Mouse (Mus musculus) MEL (cell line): Measurements from ENCODE around the gene Gm20388. TPM values are rescaled to one million over a fixed set of nuclear protein-coding genes. Genes with fewer than 3 reads are reported as not detected.

Experiments used
- DNase-seq: peaks from one replicate; pipeline ENCODE4 v3.0.0; 2011; ENCODE audit warnings: low read depth, low spot score
- H3K27ac ChIP-seq: 2 replicates; pipeline ENCODE4 v1.5.1; 2012; ENCODE audit warnings: low read depth, mild to moderate bottlenecking, control low read depth, low read length, moderate library complexity; ENCODE audit not compliant: control insufficient read depth
- H3K27me3 ChIP-seq, 2 experiments: fragments of 150-350 bp in 1 of 2; sonication (generic) in 1 of 2; 2 replicates each; pipeline ENCODE4 v1.6.1; 2012; ENCODE audit warnings: low read length in 2 of 2, mild to moderate bottlenecking in 2 of 2, improper control_type of control experiment in 1 of 2, moderate library complexity in 1 of 2; ENCODE audit not compliant: insufficient read depth in 2 of 2, control insufficient read depth in 1 of 2
- H3K36me3 ChIP-seq, 2 experiments: 2 replicates each; pipeline ENCODE4 v1.6.1; 2012 to 2014; ENCODE audit warnings: low read length in 2 of 2, improper control_type of control experiment in 1 of 2, inconsistent platforms in 1 of 2, mild to moderate bottlenecking in 1 of 2; ENCODE audit not compliant: insufficient read depth in 2 of 2, control insufficient read depth in 1 of 2
- H3K4me1 ChIP-seq, 2 experiments: fragments of 150-350 bp in 1 of 2; sonication (generic) in 1 of 2; 2 replicates each; pipeline ENCODE4 v1.6.1; 2012; ENCODE audit warnings: low read length in 2 of 2, improper control_type of control experiment in 1 of 2, mild to moderate bottlenecking in 1 of 2; ENCODE audit not compliant: insufficient read depth in 2 of 2, control insufficient read depth in 1 of 2
- H3K4me3 ChIP-seq, 2 experiments: fragments of 150-350 bp in 1 of 2; sonication (generic) in 1 of 2; 2 replicates each; pipeline ENCODE4 v1.5.1; 2012; ENCODE audit warnings: low read depth in 2 of 2, low read length in 2 of 2, mild to moderate bottlenecking in 2 of 2, moderate library complexity in 2 of 2, control low read depth in 1 of 2, improper control_type of control experiment in 1 of 2; ENCODE audit not compliant: control insufficient read depth in 1 of 2, insufficient read depth in 1 of 2
- H3K79me2 ChIP-seq: 2 replicates; pipeline ENCODE4 v1.6.1; 2012; ENCODE audit warnings: mild to moderate bottlenecking, low read length, moderate library complexity; ENCODE audit not compliant: control insufficient read depth, poor library complexity, insufficient read depth
- H3K9ac ChIP-seq: 2 replicates; pipeline ENCODE4 v1.6.1; 2012; ENCODE audit warnings: low read depth, mild to moderate bottlenecking, control low read depth, low read length, moderate library complexity; ENCODE audit not compliant: control insufficient read depth, poor library complexity, severe bottlenecking
- H3K9me3 ChIP-seq: fragments of 150-350 bp; sonication (generic); replicated peaks from 2 replicates; pipeline ENCODE4 v1.6.1; 2012; ENCODE audit warnings: mild to moderate bottlenecking, low read length, improper control_type of control experiment, moderate library complexity; ENCODE audit not compliant: insufficient read depth
- BHLHE40 ChIP-seq: IDR thresholded peaks from 2 replicates; pipeline ENCODE4 v1.6.1; 2012; ENCODE audit warnings: low read depth, mild to moderate bottlenecking, inconsistent platforms, low read length, improper control_type of control experiment, borderline replicate concordance
- CHD1 ChIP-seq: IDR thresholded peaks from 2 replicates; pipeline ENCODE4 v1.6.1; 2012; ENCODE audit warnings: low read depth, mild to moderate bottlenecking, inconsistent platforms, low read length, improper control_type of control experiment
- CHD2 ChIP-seq: IDR thresholded peaks from 2 replicates; pipeline ENCODE4 v1.6.1; 2011; ENCODE audit warnings: low read length, improper control_type of control experiment
- CTCF ChIP-seq, 3 experiments: IDR thresholded peaks in 2 of 3; conservative IDR thresholded peaks in 1 of 3; 2 replicates each; pipeline ENCODE4 v1.5.1; 2011 to 2012; ENCODE audit warnings: low read length in 3 of 3, low read depth in 2 of 3, mild to moderate bottlenecking in 2 of 3, improper control_type of control experiment in 1 of 3, inconsistent platforms in 1 of 3, mixed read lengths in 1 of 3, moderate library complexity in 1 of 3; ENCODE audit not compliant: control insufficient read depth in 1 of 3, insufficient read depth in 1 of 3, poor library complexity in 1 of 3, severe bottlenecking in 1 of 3
- E2F4 ChIP-seq: IDR thresholded peaks from 2 replicates; pipeline ENCODE4 v1.6.1; 2011; ENCODE audit warnings: low read depth, low read length, improper control_type of control experiment, borderline replicate concordance
- ETS1 ChIP-seq: IDR thresholded peaks from 2 replicates; pipeline ENCODE4 v1.6.1; 2012; ENCODE audit warnings: low read depth, mild to moderate bottlenecking, inconsistent platforms, low read length, improper control_type of control experiment, moderate library complexity
- GATA1 ChIP-seq: IDR thresholded peaks from 2 replicates; pipeline ENCODE4 v1.6.1; 2011; ENCODE audit warnings: low read depth, low read length, improper control_type of control experiment
- HCFC1 ChIP-seq: IDR thresholded peaks from 2 replicates; pipeline ENCODE4 v1.6.1; 2012; ENCODE audit warnings: low read depth, mild to moderate bottlenecking, inconsistent platforms, low read length, improper control_type of control experiment, moderate library complexity
- KAT2A ChIP-seq: conservative IDR thresholded peaks from 2 replicates; pipeline ENCODE4 v1.6.1; 2012; ENCODE audit warnings: low read depth, low read length, improper control_type of control experiment, inconsistent platforms
- MAFK ChIP-seq: IDR thresholded peaks from 2 replicates; pipeline ENCODE4 v1.6.1; 2011; ENCODE audit warnings: low read depth, mild to moderate bottlenecking, low read length, improper control_type of control experiment, borderline replicate concordance
- MAX ChIP-seq: IDR thresholded peaks from 2 replicates; pipeline ENCODE4 v1.6.1; 2011; ENCODE audit warnings: low read length, improper control_type of control experiment
- MAZ ChIP-seq: IDR thresholded peaks from 2 replicates; pipeline ENCODE4 v1.6.1; 2012; ENCODE audit warnings: low read depth, mild to moderate bottlenecking, inconsistent platforms, low read length, improper control_type of control experiment
- NELFE ChIP-seq: IDR thresholded peaks from 2 replicates; pipeline ENCODE4 v1.6.1; 2011; ENCODE audit warnings: low read depth, low read length, improper control_type of control experiment
- NRF1 ChIP-seq: IDR thresholded peaks from 2 replicates; pipeline ENCODE4 v1.6.1; 2014; ENCODE audit warnings: low read depth, mild to moderate bottlenecking, inconsistent platforms, low read length, improper control_type of control experiment, moderate library complexity; ENCODE audit not compliant: poor library complexity, insufficient read depth, severe bottlenecking
- POLR2A ChIP-seq, 2 experiments: IDR thresholded peaks; 2 replicates each; pipeline ENCODE4 v1.6.1; 2011 to 2012; ENCODE audit warnings: low read length in 2 of 2, mild to moderate bottlenecking in 2 of 2, control low read depth in 1 of 2, improper control_type of control experiment in 1 of 2, low read depth in 1 of 2, moderate library complexity in 1 of 2; ENCODE audit not compliant: control insufficient read depth in 1 of 2, insufficient read depth in 1 of 2, poor library complexity in 1 of 2
- RCOR1 ChIP-seq: IDR thresholded peaks from 2 replicates; pipeline ENCODE4 v1.6.1; 2012; ENCODE audit warnings: low read depth, mild to moderate bottlenecking, inconsistent platforms, low read length, improper control_type of control experiment
- SIN3A ChIP-seq: IDR thresholded peaks from 2 replicates; pipeline ENCODE4 v1.6.1; 2012; ENCODE audit warnings: low read length, improper control_type of control experiment, inconsistent platforms
- SMC3 ChIP-seq: IDR thresholded peaks from 2 replicates; pipeline ENCODE4 v1.6.1; 2011; ENCODE audit warnings: low read depth, low read length, improper control_type of control experiment
- TAL1 ChIP-seq: IDR thresholded peaks from 2 replicates; pipeline ENCODE4 v1.6.1; 2012; ENCODE audit warnings: mild to moderate bottlenecking, inconsistent platforms, low read length, moderate library complexity, mixed read lengths
- TBP ChIP-seq: IDR thresholded peaks from 2 replicates; pipeline ENCODE4 v1.8.0; 2011; ENCODE audit warnings: low read depth, low read length, improper control_type of control experiment
- USF1 ChIP-seq: IDR thresholded peaks from 2 replicates; pipeline ENCODE4 v1.6.1; 2014; ENCODE audit warnings: low read depth, mild to moderate bottlenecking, inconsistent platforms, low read length, improper control_type of control experiment, moderate library complexity
- USF2 ChIP-seq, 2 experiments: IDR thresholded peaks; 2 replicates each; pipeline ENCODE4 v1.6.1; 2011 to 2012; ENCODE audit warnings: improper control_type of control experiment in 2 of 2, low read length in 2 of 2, borderline replicate concordance in 1 of 2, inconsistent platforms in 1 of 2, low read depth in 1 of 2, mild to moderate bottlenecking in 1 of 2; ENCODE audit not compliant: insufficient read depth in 1 of 2
- polyA plus RNA-seq, 2 experiments: library from polyadenylated mRNA; stranded (reverse) in 1 of 2; unstranded in 1 of 2; fragments of >175 nt in 1 of 2; fragments of >200 nt in 1 of 2; gene quantifications; 2 replicates each; pipeline versions ENCODE4 v1.2.1 to v1.2.4; 2012; ENCODE audit warnings: low replicate concordance in 2 of 2, low read depth in 1 of 2; ENCODE audit not compliant: insufficient read length in 2 of 2, insufficient read depth in 1 of 2, missing spikeins in 1 of 2
- total RNA-seq: library from RNA; depleted of rRNA; stranded (reverse); fragments of 300-350 nt; gene quantifications from 2 replicates; pipeline ENCODE4 v1.2.3, GENCODE M21; 2012

Gene Gm20388
- total and polyA plus RNA-seq, 3 experiments: 11.1 to 17.8 TPM; not detected in 1

GRCm38 (mm10) chr8:124182224-124182623 is 4271.6 kb downstream of the Gm20388 start:
- Histone ChIP-seq H3K27ac (no peak overlapping the region), H3K79me2 (no peaks in the 10 kb centered on the region), H3K9me3 (no peaks in the 10 kb centered on the region), H3K9ac (no peak overlapping the region), H3K4me3 (no peak overlapping the region), H3K36me3 (no peaks in the 10 kb centered on the region), H3K4me1 (no peaks in the 10 kb centered on the region), H3K27me3 (0 out of 4 replicates have a peak, but pooled peaks cover 0 to 1% of the 10 kb centered on the region in 2 experiments)
- DNase-seq: no peak
- TF ChIP-seq MAZ: no peak
- TF ChIP-seq USF2 (IDR thresholded peaks at IDR 0.05; ENCODE audit: borderline replicate concordance in 1 of 2, insufficient read depth in 1 of 2, low read depth in 1 of 2, low read length in 2 of 2): no peak
- TF ChIP-seq SIN3A: no peak
- no peak for TF ChIP-seq NELFE
- no peak for TF ChIP-seq CHD2
- no peak for TF ChIP-seq POLR2A (IDR thresholded peaks at IDR 0.05; ENCODE audit: control insufficient read depth in 1 of 2, insufficient read depth in 1 of 2, low read depth in 1 of 2, low read length in 2 of 2, poor library complexity in 1 of 2)
- TF ChIP-seq E2F4: no peak
- no peak for TF ChIP-seq CHD1
- no peak for TF ChIP-seq RCOR1
- TF ChIP-seq BHLHE40: no peak
- no peak for TF ChIP-seq KAT2A
- no peak for TF ChIP-seq MAFK
- TF ChIP-seq TAL1: no peak
- TF ChIP-seq SMC3: no peak
- no peak for TF ChIP-seq HCFC1

- no peak for TF ChIP-seq TAL1
- TF ChIP-seq NRF1: no peak
- TF ChIP-seq E2F4: no peak
- TF ChIP-seq SIN3A: no peak
- no peak for TF ChIP-seq MAFK
- TF ChIP-seq CTCF (IDR thresholded peaks at IDR 0.05 in 2 of 3, conservative IDR thresholded peaks at IDR 0.05 in 1 of 3; ENCODE audit: control insufficient read depth in 1 of 3, insufficient read depth in 1 of 3, low read depth in 2 of 3, low read length in 3 of 3, poor library complexity in 1 of 3, severe bottlenecking in 1 of 3): no peak
- no peak for TF ChIP-seq USF2 (IDR thresholded peaks at IDR 0.05; ENCODE audit: borderline replicate concordance in 1 of 2, insufficient read depth in 1 of 2, low read depth in 1 of 2, low read length in 2 of 2)
- TF ChIP-seq ETS1: no peak
- TF ChIP-seq KAT2A: no peak
- TF ChIP-seq USF1: no peak
- TF ChIP-seq GATA1: no peak
- TF ChIP-seq TBP: no peak
- TF ChIP-seq MAX: no peak
- no peak for TF ChIP-seq HCFC1
- no peak for TF ChIP-seq CHD2
- TF ChIP-seq, all 39 proteins: peak for 0
- Histone ChIP-seq H3K4me1 (no peaks in the 10 kb centered on the region), H3K36me3 (no peaks in the 10 kb centered on the region), H3K4me3 (no peak overlapping the region), H3K27ac (no peak overlapping the region), H3K79me2 (no peaks in the 10 kb centered on the region), H3K9me3 (no peaks in the 10 kb centered on the region), H3K9ac (no peak overlapping the region), H3K27me3 (no peaks in the 10 kb centered on the region)
- DNase-seq: no peak
Observed at GRCm38 (mm10) chr8:124184078-124184477, 4273.4 kb downstream of the Gm20388 start.
